Mouse (Mus musculus): Measurements from ENCODE around the gene Gps2. TPM values are rescaled to one million over a fixed set of nuclear protein-coding genes. Genes with fewer than 3 reads are reported as not detected.
"Not testable (repeated sequence)": the region's sequence is repeated elsewhere in the genome, so short reads cannot be mapped to it uniquely, and the experiment has no call there.

The Gps2 gene
- total RNA-seq, 2 experiments from 2014 or later = 60.0 to 67.0 TPM

DNA sequence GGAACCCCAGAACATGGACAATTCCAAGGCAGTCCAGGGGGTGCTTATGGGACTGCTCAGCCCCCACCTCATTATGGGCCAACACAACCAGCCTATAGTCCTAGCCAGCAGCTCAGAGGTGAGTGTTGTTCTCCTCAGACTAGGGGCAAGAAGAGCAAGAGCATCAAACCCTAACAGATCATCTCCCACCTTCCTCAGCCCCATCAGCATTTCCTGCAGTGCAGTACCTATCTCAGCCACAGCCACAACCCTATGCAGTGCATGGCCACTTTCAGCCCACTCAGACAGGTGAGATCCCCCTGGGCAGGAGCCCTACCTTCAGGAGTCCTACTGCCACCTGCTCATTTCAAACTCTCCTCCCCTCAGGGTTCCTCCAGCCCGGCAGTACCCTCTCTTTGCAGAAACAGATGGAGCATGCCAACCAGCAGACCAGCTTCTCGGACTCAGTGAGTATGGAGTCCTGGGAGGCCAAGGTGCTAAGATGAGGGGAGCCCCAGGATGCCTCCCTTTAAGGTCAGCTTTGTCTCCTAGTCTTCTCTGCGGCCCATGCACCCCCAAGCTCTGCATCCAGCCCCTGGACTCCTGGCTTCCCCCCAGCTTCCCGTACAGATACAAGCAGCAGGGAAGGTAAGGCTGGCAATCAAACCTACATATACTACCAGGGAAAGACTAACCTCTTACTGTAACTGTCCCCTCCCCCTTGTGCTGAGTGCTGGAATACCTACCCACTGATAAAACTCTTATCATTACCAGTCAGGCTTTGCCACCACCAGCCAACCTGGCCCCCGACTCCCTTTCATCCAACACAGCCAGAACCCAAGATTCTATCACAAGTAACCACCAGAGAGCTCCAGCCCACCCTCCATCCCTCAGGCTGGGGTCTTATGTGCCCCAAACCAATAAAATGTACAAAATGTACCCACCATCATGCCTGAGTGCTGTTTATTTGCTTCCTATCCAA is 2.3 kb downstream of the Gps2 start:
- DNase-seq (ENCODE audit: low spot score in 2 of 2) = no peak

DNA sequence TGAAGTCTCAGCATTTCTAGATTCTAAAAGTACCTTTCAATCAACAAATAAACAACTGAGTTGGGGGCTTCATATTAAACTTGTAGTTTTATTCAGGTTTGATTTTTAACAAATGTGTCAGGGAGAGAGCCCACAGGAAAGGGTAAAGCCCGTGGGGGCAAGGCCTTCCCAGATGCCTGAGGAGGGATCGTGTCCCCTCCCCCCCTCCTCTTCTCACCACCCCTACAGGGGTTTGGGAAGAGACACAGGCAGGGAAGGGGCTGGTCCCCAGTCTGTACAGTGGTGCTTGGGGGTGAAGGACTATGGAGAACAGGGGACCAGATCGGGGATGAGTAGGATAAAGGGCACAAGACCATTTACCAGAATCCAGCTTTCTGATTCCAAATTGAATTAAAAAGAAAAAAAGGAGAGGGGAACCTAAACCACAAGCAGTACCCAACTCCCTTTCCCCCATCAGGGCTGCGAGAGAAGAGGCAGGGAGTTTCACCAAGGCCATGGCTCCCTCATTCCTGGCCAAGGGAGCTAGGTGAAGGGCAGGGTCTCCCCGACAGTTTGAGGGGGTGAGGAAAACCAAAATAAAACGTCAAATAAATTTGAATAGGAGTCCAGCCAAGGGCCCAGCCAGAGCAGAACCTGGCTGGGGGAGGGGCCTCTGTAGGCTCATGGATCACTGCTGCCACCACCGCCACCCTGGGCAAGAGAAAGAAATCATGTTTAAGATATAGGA is 3.1 kb downstream of the Gps2 start:
- not testable (repeated sequence) for DNase-seq (ENCODE audit: low spot score in 2 of 2)

DNA sequence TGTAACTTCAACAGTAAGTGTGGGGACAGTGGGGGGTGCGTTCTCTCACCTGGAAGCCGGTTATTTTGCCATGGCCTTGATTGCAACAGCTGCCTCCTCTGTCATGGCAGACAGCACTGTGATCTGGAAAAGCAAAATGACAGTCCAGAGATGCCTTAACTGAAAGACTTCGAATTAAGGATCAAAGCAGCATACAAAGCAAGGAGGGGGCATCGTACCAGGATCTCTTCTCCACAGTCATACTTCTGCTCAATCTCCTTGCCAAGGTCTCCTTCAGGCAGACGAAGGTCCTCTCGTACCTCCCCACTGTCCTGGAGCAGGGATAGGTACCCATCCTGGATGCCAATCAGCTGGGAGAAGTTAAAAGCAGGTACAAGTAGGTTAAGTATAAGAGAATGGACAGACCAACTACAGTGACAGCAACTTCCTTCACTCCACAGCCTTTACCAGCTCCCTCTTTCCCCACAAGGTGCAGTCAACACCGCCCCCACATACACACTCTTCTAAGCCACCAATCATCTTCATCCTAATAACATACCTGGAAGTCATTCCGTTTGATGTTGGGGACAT is 3.8 kb downstream of the Gps2 start:
- no peak for DNase-seq (ENCODE audit: low spot score in 2 of 2)

DNA sequence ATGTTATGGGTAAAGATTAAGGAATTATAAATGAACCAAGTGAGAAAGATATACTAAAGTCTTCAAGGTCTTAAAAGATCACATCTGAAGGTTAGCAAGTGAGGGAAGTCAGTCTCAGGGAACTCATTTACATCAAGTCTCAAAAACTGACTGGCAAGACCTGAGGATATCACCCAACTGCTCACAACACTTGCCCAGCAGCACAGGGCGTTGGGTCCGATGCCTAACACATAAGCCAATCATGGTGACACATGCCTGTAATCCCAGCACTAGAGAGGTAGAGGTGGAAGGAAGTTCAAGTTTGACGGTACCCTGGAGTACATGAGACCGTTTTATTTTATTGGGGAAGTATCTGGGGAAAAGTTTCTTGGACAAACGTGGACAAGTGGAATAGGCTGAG is 4.4 kb downstream of the Gps2 start:
- DNase-seq (ENCODE audit: low spot score in 2 of 2) = no peak

DNA sequence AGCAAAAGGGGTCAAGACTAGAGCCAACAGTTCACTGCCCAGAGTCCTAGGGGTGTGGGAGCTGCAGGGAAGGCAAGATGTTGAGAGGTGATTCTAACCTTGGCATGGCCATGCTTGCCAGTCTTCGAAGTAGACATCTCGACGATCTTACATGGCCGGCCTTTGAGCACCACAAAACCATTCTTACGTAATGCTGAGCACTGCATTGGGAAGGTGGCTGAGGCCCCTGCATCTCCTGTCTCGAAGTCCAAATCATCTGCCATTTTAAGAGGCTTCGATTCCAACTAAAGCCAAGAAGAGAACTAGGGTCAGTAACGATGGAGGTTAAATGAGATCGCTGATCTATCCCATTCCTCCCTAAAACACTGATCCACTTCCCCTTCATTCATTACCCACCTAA is 5.4 kb downstream of the Gps2 start:
- no peak for DNase-seq (ENCODE audit: low spot score in 2 of 2)

DNA sequence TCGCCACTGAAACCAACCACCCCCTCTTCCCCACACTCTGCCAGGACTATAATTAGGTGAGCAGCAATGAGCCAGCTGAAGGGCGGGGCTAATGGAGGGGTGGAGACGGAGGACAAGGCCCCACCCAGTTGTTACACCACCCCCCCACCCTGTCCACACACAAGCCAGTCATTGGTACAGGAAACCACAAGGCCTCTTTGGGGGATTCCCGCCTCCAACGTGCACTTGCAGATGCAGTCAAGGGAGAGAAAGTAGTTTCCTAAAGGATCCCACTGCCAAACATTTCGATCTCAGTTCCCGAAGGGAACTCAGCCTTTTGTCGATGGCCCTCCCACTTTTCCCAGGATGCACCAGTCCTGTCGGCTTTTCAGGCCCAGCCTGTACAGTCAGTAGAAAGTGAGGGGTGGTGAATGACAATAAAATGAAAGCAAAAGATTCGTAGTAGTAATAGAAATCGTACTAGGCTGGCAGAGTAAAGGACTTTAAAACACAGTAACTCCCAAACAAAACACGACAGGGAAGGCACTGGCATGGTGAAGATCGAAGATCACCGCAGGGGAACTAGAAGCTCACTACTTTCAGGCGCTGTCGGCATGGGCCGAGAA is 6.1 kb downstream of the Gps2 start:
- peak; percentile 35 to 69 for DNase-seq (ENCODE audit: low spot score in 2 of 2)

DNA sequence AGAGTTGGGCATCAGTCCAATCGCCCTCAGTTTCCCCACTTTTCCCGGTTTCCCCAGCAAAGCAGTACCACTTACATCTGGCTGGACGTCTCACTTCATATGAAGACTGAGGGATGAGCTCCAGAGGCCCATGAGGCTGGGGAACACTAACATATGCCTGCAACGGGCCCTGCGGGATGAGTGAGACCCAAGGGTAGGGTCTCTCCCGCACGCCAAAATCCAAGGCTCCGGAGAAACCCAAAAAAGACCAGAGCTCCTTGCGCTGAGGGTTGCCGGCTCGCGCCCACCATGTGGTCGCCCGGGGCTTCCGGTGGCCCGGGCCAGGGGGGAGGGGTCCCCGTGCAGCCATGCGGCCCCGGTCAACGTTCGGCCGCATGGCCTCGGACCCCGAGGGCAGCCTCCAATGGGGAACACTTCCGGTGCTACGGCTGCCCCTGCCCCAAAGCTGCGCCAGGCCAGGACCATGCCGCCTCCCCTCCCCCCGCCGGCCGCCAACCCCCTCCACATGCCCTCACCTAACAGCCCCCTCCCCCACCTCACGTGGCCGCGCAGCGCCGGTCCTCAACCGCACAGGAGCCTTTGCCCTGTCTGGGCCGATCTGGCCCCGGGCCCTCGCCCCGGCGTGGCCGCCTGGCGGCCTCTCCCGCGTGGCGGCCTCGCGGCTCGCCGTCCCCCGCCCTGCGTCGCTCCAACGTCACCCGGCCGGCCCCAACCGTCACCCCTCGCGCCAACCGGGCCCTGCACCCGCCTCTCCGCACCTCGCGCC is 6.8 kb downstream of the Gps2 start:
- DNase-seq (ENCODE audit: low spot score in 2 of 2) = peak in 1 of 2 experiments; percentile 40

DNA sequence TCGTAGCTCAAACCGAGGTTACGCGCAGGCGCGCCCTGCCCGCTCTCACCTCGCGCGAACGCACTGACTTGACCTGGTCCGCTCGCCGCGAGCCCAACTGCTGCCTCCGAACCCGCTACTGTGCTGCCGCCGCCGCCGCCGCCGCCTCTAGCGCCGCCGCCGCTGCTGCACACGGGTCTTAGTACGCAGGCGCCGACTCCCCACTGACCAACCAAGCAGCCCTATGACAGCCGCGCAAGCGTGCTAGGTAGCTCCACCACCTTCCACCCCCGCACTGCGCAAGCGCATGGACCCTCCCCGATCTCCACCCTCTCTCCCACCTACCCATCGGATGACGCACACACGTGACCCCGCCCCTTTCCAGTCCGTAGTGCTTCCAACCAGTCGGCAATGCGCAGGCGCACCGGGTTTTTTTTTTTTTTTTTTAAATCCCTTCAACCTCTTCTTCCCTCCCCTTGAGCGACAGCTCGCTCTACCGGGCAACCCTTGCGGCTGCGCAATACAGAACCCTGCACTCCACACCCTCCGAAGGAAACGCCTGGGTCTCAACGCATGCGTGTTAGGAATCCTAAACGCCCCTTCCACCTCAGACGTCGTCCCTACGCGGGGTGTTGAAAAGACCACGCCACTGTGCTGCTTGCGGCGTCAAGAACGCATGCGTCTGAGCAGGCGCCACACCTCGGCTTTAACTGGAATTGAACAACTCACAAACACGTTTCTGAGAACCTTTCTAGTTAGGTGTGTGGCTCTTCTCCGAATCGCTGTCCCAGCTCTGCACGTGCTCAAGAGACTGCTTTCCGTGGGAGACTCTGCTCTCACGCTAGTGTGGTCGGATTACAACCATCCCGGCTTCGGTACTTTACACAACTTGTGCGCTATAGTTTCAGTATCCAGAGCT is 7.7 kb downstream of the Gps2 start, which contains the start of gene Eif5a:
TSS of gene Eif5a (minus strand) at position 845 of the 898 bp plus-strand sequence.
- peak; percentile 100 for DNase-seq (ENCODE audit: low spot score in 2 of 2)

DNA sequence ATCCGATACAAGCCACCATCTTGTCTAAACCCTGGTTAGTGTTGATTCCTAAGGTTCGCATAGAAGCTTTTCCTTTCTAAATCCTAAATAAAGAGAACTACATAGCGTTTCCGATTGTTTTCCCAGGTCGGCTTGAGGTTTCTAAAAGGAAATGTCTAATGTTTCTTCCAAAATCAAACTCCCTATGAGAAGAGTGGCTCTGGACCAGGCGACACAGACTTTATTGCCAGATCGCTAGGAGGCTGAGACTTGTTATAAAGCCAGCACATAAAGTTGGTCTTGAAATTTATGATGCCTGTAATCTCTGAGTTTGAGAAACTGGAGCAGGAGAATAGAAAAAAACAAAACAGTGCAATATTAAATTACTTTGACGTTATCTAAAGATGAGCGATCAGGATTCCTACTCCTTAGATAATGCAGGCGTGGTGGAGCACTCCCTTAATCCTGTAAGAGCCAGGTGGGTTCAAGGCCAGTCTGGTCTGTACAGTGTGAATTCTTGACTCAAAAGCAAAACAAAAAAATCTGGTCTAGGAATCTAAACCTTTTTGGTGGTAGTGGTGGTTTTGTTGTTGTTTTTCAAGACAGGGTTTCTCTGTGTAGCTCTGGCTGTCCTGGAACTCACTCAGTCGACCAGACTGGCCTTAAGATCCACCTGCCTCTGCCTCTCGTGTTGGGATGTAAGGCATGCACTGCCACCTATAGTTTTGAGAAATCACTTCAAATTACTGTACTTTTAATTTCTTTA is 8.5 kb downstream of the Gps2 start:
- DNase-seq (ENCODE audit: low spot score in 2 of 2) = no peak

DNA sequence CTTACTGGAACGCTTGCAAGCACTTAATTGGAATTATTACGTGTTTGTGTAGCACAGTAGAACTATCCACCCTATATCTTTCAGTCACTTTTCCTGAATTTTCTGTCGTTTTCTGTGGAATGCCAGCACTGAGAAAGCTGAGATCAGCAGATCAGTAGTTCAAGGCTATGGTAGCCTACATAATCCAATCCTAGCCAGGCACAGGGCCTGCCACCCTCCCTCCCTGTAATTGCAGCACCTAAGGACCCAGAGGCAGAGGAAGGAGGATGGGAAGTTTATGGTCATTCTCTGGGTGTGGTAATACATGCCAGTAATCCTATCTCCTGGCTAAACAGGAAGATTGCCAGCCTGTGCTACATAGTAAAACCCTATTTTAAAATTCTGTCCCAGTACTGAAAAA is 9.1 kb downstream of the Gps2 start:
- no peak for DNase-seq (ENCODE audit: low spot score in 2 of 2)

DNA sequence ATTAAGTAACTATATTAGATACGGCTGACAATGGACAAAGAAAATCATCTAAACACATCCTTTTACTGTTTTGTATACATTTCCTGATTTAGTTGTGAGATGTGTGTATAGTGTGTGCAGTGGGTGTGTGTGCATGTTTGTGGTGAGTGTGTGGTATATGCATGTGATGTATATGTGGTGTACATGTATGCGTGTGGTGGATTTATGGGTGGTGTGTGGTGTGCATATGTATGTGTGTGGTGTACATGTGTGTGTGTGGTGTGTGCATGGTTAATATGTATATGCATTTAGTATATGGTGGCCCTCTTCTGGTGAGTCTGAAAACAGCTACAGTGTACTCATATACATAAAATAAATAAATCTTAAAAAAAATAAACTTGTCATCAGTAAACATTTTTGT is 13.8 kb downstream of the Gps2 start:
- no peak for DNase-seq (ENCODE audit: low spot score in 2 of 2)

DNA sequence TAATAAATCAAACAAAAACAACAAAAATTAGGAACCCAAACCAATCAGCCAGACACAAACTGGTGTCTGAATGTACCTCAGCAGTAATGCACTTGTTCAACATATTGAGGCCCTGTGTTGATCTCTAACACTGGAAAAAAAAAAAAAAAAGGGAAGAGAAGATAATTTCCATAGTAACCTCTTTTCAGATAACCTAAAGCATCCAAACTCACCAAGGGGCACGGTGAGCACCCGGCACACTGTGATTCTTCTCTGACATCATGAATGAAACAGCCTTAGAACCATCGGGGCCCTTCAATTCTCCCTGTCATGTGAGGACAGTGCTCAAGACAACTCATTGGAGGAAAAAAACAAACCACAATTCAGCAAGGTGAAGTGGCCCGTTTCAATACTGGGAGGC is 16.0 kb downstream of the Gps2 start:
- no peak for DNase-seq (ENCODE audit: low spot score in 2 of 2)

DNA sequence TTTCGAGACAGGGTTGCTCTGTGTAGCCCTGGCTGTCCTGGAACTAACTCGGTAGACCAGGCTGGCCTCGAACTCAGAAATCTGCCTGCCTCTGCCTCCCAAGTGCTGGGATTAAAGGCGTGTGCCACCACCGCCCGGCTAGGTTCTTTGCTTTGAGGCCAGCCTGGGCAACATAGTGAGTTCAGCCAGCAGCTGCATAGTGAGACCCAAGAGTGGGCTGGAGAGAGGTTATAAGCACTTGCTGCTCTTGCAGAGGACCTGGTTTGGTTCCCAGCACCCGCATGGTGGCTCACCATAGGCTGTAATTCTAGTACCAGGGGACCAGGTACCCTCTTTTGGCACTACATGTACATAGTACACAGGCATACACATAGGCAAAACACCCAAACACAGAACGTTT is 16.5 kb downstream of the Gps2 start:
- not testable (repeated sequence) for DNase-seq (ENCODE audit: low spot score in 2 of 2)

DNA sequence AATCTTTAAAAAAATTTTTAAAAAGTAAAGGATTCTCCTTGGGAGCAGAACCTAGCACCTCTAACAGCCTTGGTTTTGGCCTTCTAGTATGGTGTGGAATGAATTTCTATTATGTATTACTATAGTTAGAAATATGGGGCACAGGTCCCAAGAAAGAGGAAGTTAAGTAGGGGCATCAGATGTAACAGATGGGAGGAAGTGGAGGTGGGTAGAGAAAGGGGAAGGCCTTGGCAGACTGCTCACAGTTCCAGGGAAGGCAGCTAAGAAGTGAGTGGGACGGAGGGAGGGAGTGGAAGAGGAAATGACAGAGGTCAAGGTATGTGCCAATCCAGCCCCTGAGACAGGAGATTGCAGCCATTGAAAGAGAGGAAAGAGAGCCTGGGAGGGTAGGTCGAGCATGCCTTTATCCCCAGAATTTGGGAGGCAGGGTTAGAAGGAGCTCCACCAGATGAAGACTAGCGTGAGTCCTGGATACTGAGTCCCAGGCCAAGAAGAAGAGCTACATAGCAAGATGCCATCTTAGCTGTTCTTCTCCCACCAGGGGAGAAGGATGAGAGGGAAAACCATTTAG is 17.4 kb downstream of the Gps2 start:
- DNase-seq (ENCODE audit: low spot score in 2 of 2) = no peak

DNA sequence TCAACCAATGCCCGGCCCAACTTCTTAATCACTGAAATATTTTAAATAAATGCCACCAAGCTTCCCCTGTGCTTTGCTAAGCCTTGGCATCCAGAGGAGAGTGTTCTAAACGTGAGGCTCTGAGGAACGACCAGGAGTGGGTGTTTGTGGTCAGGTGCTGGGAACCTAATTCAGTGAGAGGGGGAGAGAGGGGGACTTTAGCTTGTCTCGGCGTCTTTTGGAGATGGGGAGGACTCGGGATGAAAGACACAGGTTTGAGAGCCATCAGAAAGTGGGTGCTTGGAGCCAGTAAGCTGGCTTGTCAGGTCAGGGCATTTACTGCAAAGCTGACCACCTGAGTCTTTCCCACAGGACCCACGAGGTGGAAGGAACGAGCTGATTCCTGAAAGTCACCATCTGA is 18.1 kb downstream of the Gps2 start:
- no peak for DNase-seq (ENCODE audit: low spot score in 2 of 2)

DNA sequence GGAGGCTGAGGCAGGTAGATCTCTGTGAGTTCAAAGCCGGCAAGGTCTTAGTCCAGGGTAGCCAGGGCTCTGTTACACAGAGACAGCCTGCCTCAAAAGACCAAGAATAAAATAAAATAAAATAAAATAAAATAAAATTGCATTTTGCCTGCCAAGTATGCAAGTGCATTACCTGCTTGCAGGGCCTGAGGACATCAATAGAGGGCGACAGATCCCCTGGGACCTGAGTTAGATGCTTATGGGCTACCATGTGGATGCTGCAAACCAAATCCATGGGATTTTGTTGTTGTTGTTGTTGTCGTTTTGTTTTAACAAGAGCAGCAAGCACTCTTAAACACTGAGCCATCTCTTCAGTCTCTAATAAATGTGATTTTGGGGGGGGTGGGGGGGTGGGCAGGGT is 18.6 kb downstream of the Gps2 start:
- no peak for DNase-seq (ENCODE audit: low spot score in 2 of 2)

DNA sequence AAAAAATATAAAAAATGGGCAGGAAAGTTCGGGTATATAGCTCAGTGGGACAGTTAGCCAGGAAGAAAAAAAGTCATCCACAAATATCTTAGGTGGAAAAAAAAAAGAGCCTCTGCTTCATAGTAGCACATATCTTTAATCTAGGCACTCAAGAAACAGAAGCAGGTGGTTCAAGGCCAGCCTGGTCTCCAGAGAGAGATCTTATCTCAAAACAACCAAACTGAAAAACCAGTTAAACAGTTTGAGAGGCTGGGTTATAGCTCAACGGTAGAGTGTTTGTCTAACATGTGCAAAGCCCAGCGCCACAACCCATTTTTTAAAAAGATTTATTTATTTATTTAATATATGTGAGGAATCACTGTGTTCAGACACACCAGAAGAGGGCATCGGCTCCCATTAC is 19.4 kb downstream of the Gps2 start:
- DNase-seq (ENCODE audit: low spot score in 2 of 2) = no peak

DNA sequence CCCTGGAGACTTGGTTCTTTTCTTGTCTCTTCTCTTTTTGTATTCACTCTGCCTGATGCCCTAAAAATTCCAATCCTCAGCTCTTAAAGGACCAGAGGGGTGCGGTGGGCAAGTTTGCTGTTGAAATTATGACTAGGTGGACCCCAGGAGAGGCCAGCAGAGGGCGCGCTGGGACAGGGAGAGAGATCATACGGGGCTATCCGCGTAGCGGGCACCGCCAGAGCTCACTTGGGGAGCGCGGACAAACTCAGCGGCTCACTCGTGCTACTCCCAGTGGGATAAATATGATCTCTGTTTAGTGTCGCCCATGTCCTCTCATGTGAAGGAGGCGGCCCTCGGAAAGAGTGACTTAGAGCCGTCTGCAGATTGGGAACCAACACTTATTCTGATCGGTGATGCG is 20.5 kb downstream of the Gps2 start:
- DNase-seq (ENCODE audit: low spot score in 2 of 2) = peak; percentile 94 to 96

DNA sequence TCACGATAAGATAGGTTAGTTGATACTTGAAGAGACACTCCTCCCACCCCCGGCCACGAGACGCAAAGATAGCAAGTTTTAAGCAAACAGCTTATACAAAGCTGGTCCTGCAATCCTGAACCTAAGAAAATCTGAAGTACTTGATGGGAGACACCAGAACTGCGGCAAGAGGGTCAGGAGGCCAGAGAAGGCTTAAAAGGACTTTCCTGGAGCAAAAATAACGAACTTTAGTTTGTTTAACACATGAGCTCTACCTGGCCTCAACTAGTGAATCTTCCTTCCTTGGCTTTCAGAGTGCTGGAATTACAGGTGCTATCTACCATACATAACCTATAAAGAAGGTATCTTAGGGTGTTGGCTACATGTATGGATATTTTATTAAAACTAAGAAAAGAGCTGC is 21.0 kb downstream of the Gps2 start:
- DNase-seq (ENCODE audit: low spot score in 2 of 2) = no peak
